Mouse (Mus musculus) lung, adult 2 months (tissue): Measurements from ENCODE around the gene Hs3st2. TPM values are rescaled to one million over a fixed set of nuclear protein-coding genes. Genes with fewer than 3 reads are reported as not detected.

Experiments
- DNase-seq: peaks from one replicate; pipeline ENCODE4 v3.0.0; 2022
- H3K4me1 ChIP-seq: fragments of 200-500 bp; 2 replicates; pipeline ENCODE4 v1.6.1; 2011; ENCODE audit warnings: low read length; ENCODE audit not compliant: control insufficient read depth, insufficient read depth
- H3K4me3 ChIP-seq: fragments of 200-500 bp; replicated peaks from 2 replicates; pipeline ENCODE3; 2011; ENCODE audit warnings: low read depth, mild to moderate bottlenecking, control low read depth, low read length; ENCODE audit errors: extremely low read depth
- CTCF ChIP-seq: fragments of 200-500 bp; IDR thresholded peaks from 2 replicates; pipeline ENCODE4 v1.5.1; 2011; ENCODE audit warnings: mild to moderate bottlenecking, low read length, control low read depth; ENCODE audit not compliant: insufficient read depth
- POLR2A ChIP-seq: fragments of 200-500 bp; IDR thresholded peaks from 2 replicates; pipeline ENCODE4 v1.6.1; 2011; ENCODE audit warnings: low read depth, mild to moderate bottlenecking, control low read depth, low read length, borderline replicate concordance; ENCODE audit errors: extremely low read depth
- WGBS: fragments of 180-500 bp; shearing (Covaris S2); methylation state at CpG from one replicate; pipeline ENCODE4 v1.1.7; 2018; 5-methylcytosine and 5-hydroxymethylcytosine counted together
- polyA plus RNA-seq: library from polyadenylated mRNA; depleted of rRNA; stranded (reverse); fragments of >200 nt; gene quantifications from 2 replicates; pipeline ENCODE4 v1.2.3, GENCODE M21; 2012

Hs3st2 gene
- polyA plus RNA-seq, 1 experiment: not detected

- Histone ChIP-seq H3K4me1 (no peaks in the 10 kb centered on the region), H3K4me3 (no peak overlapping the region)
- TF ChIP-seq CTCF: no peak
- TF ChIP-seq POLR2A: no peak
- 89% methylated on average over 6 of the region's 6 CpGs for WGBS
- no peak for DNase-seq
Measured at GRCm38 (mm10) chr7:121533639-121534038, 142.0 kb downstream of the Hs3st2 start.

- WGBS: 78% methylated on average over 7 of the region's 7 CpGs
- H3K4me3 ChIP-seq: no peak overlapping the region
- TF ChIP-seq CTCF (no peak), POLR2A (no peak)
Measured at GRCm38 (mm10) chr7:121534386-121534785, 142.7 kb downstream of the Hs3st2 start.

GRCm38 (mm10) chr7:121535987-121536386 lies 144.3 kb downstream of the Hs3st2 start:
- no peaks in the 10 kb centered on the region for H3K4me1 ChIP-seq
- DNase-seq: no peak
- no peak overlapping the region for H3K4me3 ChIP-seq
- WGBS: 51% methylated on average over 4 of the region's 4 CpGs
- no peak for TF ChIP-seq CTCF
- TF ChIP-seq POLR2A: no peak

More at GRCm38 (mm10) chr7:121534386-121534785, 142.7 kb downstream of the Hs3st2 start:
- DNase-seq: no peak
- H3K4me1 ChIP-seq: no peaks in the 10 kb centered on the region

- Histone ChIP-seq H3K4me3 (no peak overlapping the region), H3K4me1 (no peaks in the 10 kb centered on the region)
- WGBS: 35% methylated on average over 19 of the region's 19 CpGs
- TF ChIP-seq POLR2A (no peak), CTCF (no peak)
- no peak for DNase-seq
Measured at GRCm38 (mm10) chr7:121539405-121540275, 148.0 kb downstream of the Hs3st2 start.

GRCm38 (mm10) chr7:121542458-121542857 lies 150.8 kb downstream of the Hs3st2 start:
- 38% methylated on average over 2 of the region's 2 CpGs for WGBS
- H3K4me3 ChIP-seq: no peak overlapping the region
- no peaks in the 10 kb centered on the region for H3K4me1 ChIP-seq
- DNase-seq: no peak
- TF ChIP-seq CTCF (no peak), POLR2A (no peak)

GRCm38 (mm10) chr7:121549329-121550022 lies 157.8 kb downstream of the Hs3st2 start:
- H3K4me3 ChIP-seq: no peak overlapping the region
- no peak for TF ChIP-seq POLR2A
- no peak for TF ChIP-seq CTCF
- no peak for DNase-seq
- H3K4me1 ChIP-seq: no peaks in the 10 kb centered on the region
- WGBS: 77% methylated on average over 18 of the region's 18 CpGs
